Mouse (Mus musculus): ENCODE data around the gene Ints5. TPM values are rescaled to one million over a fixed set of nuclear protein-coding genes. Genes with fewer than 3 reads are reported as not detected.
A peak's percentile ranks its signal among the peaks of the same experiment; 100 is the strongest.

Gene Ints5
- polyA plus RNA-seq, 1 experiment = 15.8 TPM

GRCm38 (mm10) chr19:8926766-8927165 is 34.0 kb downstream of the Ints5 start:
- DNase-seq (ENCODE audit: extremely low spot score in 1 of 2, low spot score in 1 of 2) = no peak

GRCm38 (mm10) chr19:8927891-8928525 is 35.2 kb downstream of the Ints5 start:
- DNase-seq (ENCODE audit: extremely low spot score in 1 of 2, low spot score in 1 of 2) = no peak

- DNase-seq (ENCODE audit: extremely low spot score in 1 of 2, low spot score in 1 of 2) = no peak
Measured at GRCm38 (mm10) chr19:8928689-8929223, 36.0 kb downstream of the Ints5 start.

- no peak for DNase-seq (ENCODE audit: extremely low spot score in 1 of 2, low spot score in 1 of 2)
Measured at GRCm38 (mm10) chr19:8929224-8930088, 36.7 kb downstream of the Ints5 start, which contains the start of the genes Rom1 and Eml3. TSS of gene Rom1 (minus strand) at chr19:8929356. TSS of gene Eml3 (plus strand) at chr19:8929552.

GRCm38 (mm10) chr19:8930117-8930516 is 37.3 kb downstream of the Ints5 start:
- no peak for DNase-seq (ENCODE audit: extremely low spot score in 1 of 2, low spot score in 1 of 2)

GRCm38 (mm10) chr19:8930771-8931170 is 38.0 kb downstream of the Ints5 start:
- DNase-seq (ENCODE audit: extremely low spot score in 1 of 2, low spot score in 1 of 2) = no peak

GRCm38 (mm10) chr19:8936736-8937135 is 43.9 kb downstream of the Ints5 start:
- no peak for DNase-seq (ENCODE audit: extremely low spot score in 1 of 2, low spot score in 1 of 2)

GRCm38 (mm10) chr19:8940526-8941133 is 47.8 kb downstream of the Ints5 start:
- no peak for DNase-seq (ENCODE audit: extremely low spot score in 1 of 2, low spot score in 1 of 2)

GRCm38 (mm10) chr19:8941136-8941514 is 48.3 kb downstream of the Ints5 start:
- no peak for DNase-seq (ENCODE audit: extremely low spot score in 1 of 2, low spot score in 1 of 2)

- DNase-seq (ENCODE audit: extremely low spot score in 1 of 2, low spot score in 1 of 2) = peak; percentile 85 to 95
Measured at GRCm38 (mm10) chr19:8941515-8942217, 48.9 kb downstream of the Ints5 start, which contains the start of gene Mta2. TSS of gene Mta2 (plus strand) at chr19:8941875.

GRCm38 (mm10) chr19:8942276-8942964 is 49.6 kb downstream of the Ints5 start:
- no peak for DNase-seq (ENCODE audit: extremely low spot score in 1 of 2, low spot score in 1 of 2)

GRCm38 (mm10) chr19:8943047-8943446 is 50.2 kb downstream of the Ints5 start:
- no peak for DNase-seq (ENCODE audit: extremely low spot score in 1 of 2, low spot score in 1 of 2)

- no peak for DNase-seq (ENCODE audit: extremely low spot score in 1 of 2, low spot score in 1 of 2)
Measured at GRCm38 (mm10) chr19:8944062-8944461, 51.3 kb downstream of the Ints5 start.

GRCm38 (mm10) chr19:8944750-8945149 is 51.9 kb downstream of the Ints5 start:
- no peak for DNase-seq (ENCODE audit: extremely low spot score in 1 of 2, low spot score in 1 of 2)

GRCm38 (mm10) chr19:8945251-8945650 is 52.4 kb downstream of the Ints5 start:
- no peak for DNase-seq (ENCODE audit: extremely low spot score in 1 of 2, low spot score in 1 of 2)

GRCm38 (mm10) chr19:8946929-8947328 is 54.1 kb downstream of the Ints5 start:
- no peak for DNase-seq (ENCODE audit: extremely low spot score in 1 of 2, low spot score in 1 of 2)

Measured in frontal cortex, adult 2 months (tissue).